Mouse (Mus musculus): ENCODE data around the gene Fstl4. TPM values are rescaled to one million over a fixed set of nuclear protein-coding genes. Genes with fewer than 3 reads are reported as not detected.

Gene Fstl4
- total and polyA plus RNA-seq, 2 experiments: under 0.01 TPM; not detected in 1

- no peaks in the 10 kb centered on the region for H3K4me1 ChIP-seq (ENCODE audit: control insufficient read depth, insufficient read depth, low read length)
These were observed 345.4 kb downstream of the Fstl4 start for GRCm38 (mm10) chr11:53109701-53110467.

GRCm38 (mm10) chr11:53115711-53116110 is 351.3 kb downstream of the Fstl4 start:
- Histone ChIP-seq H3K79me2 (ENCODE audit: control insufficient read depth, insufficient read depth, low read length) (no peaks in the 10 kb centered on the region), H3K4me1 (ENCODE audit: control insufficient read depth, insufficient read depth, low read length) (no peaks in the 10 kb centered on the region), H3K4me3 (ENCODE audit: insufficient read depth, low read depth, low read length) (no peak overlapping the region), H3K36me3 (ENCODE audit: control insufficient read depth, insufficient read depth, low read length) (no peaks in the 10 kb centered on the region), H3K27me3 (ENCODE audit: control insufficient read depth, insufficient read depth, low read length) (no peaks in the 10 kb centered on the region), H3K9ac (ENCODE audit: low read depth, low read length) (no peak overlapping the region), H3K27ac (replicated peaks; ENCODE audit: insufficient read depth, low read depth, low read length) (no peak overlapping the region)
- DNase-seq (ENCODE audit: extremely low read depth, low read depth, low spot score): no peak
- WGBS: 72% methylated on average over 4 of the region's 4 CpGs
- no peak for TF ChIP-seq POLR2A (IDR thresholded peaks at IDR 0.05; ENCODE audit: extremely low read depth, insufficient read depth, low read length)
- TF ChIP-seq CTCF (IDR thresholded peaks at IDR 0.05; ENCODE audit: low read depth, low read length): no peak

More at GRCm38 (mm10) chr11:53109701-53110467, 345.4 kb downstream of the Fstl4 start:
- TF ChIP-seq CTCF (IDR thresholded peaks at IDR 0.05; ENCODE audit: low read depth, low read length): no peak
- no peak for TF ChIP-seq POLR2A (IDR thresholded peaks at IDR 0.05; ENCODE audit: extremely low read depth, insufficient read depth, low read length)
- no peak overlapping the region for H3K4me3 ChIP-seq (ENCODE audit: insufficient read depth, low read depth, low read length)
- no peaks in the 10 kb centered on the region for H3K27me3 ChIP-seq (ENCODE audit: control insufficient read depth, insufficient read depth, low read length)
- H3K27ac ChIP-seq (replicated peaks; ENCODE audit: insufficient read depth, low read depth, low read length): no peak overlapping the region
- 75% methylated on average over 6 of the region's 6 CpGs for WGBS
- H3K36me3 ChIP-seq (ENCODE audit: control insufficient read depth, insufficient read depth, low read length): no peaks in the 10 kb centered on the region
- H3K9ac ChIP-seq (ENCODE audit: low read depth, low read length): no peak overlapping the region
- DNase-seq (ENCODE audit: extremely low read depth, low read depth, low spot score): no peak
- H3K79me2 ChIP-seq (ENCODE audit: control insufficient read depth, insufficient read depth, low read length): no peaks in the 10 kb centered on the region

GRCm38 (mm10) chr11:53116356-53116755 is 351.9 kb downstream of the Fstl4 start:
- Histone ChIP-seq H3K4me3 (ENCODE audit: insufficient read depth, low read depth, low read length) (no peak overlapping the region), H3K27ac (replicated peaks; ENCODE audit: insufficient read depth, low read depth, low read length) (no peak overlapping the region), H3K9ac (ENCODE audit: low read depth, low read length) (no peak overlapping the region), H3K4me1 (ENCODE audit: control insufficient read depth, insufficient read depth, low read length) (no peaks in the 10 kb centered on the region), H3K79me2 (ENCODE audit: control insufficient read depth, insufficient read depth, low read length) (no peaks in the 10 kb centered on the region), H3K27me3 (ENCODE audit: control insufficient read depth, insufficient read depth, low read length) (no peaks in the 10 kb centered on the region), H3K36me3 (ENCODE audit: control insufficient read depth, insufficient read depth, low read length) (no peaks in the 10 kb centered on the region)
- WGBS: 68% methylated on average over 2 of the region's 2 CpGs
- no peak for DNase-seq (ENCODE audit: extremely low read depth, low read depth, low spot score)
- TF ChIP-seq POLR2A (IDR thresholded peaks at IDR 0.05; ENCODE audit: extremely low read depth, insufficient read depth, low read length) (no peak), CTCF (IDR thresholded peaks at IDR 0.05; ENCODE audit: low read depth, low read length) (no peak)

GRCm38 (mm10) chr11:53118226-53118965 is 354.0 kb downstream of the Fstl4 start:
- 91% methylated on average over 11 of the region's 11 CpGs for WGBS
- Histone ChIP-seq H3K4me1 (ENCODE audit: control insufficient read depth, insufficient read depth, low read length) (no peaks in the 10 kb centered on the region), H3K27me3 (ENCODE audit: control insufficient read depth, insufficient read depth, low read length) (no peaks in the 10 kb centered on the region), H3K27ac (replicated peaks; ENCODE audit: insufficient read depth, low read depth, low read length) (no peak overlapping the region), H3K36me3 (ENCODE audit: control insufficient read depth, insufficient read depth, low read length) (no peaks in the 10 kb centered on the region), H3K9ac (ENCODE audit: low read depth, low read length) (no peak overlapping the region), H3K4me3 (ENCODE audit: insufficient read depth, low read depth, low read length) (no peak overlapping the region), H3K79me2 (ENCODE audit: control insufficient read depth, insufficient read depth, low read length) (no peaks in the 10 kb centered on the region)
- TF ChIP-seq CTCF (IDR thresholded peaks at IDR 0.05; ENCODE audit: low read depth, low read length) (no peak), POLR2A (IDR thresholded peaks at IDR 0.05; ENCODE audit: extremely low read depth, insufficient read depth, low read length) (no peak)
- DNase-seq (ENCODE audit: extremely low read depth, low read depth, low spot score): no peak

GRCm38 (mm10) chr11:53119966-53120365 is 355.5 kb downstream of the Fstl4 start:
- H3K79me2 ChIP-seq (ENCODE audit: control insufficient read depth, insufficient read depth, low read length): no peaks in the 10 kb centered on the region
- no peak for DNase-seq (ENCODE audit: extremely low read depth, low read depth, low spot score)
- 80% methylated on average over 5 of the region's 5 CpGs for WGBS
- H3K27me3 ChIP-seq (ENCODE audit: control insufficient read depth, insufficient read depth, low read length): no peaks in the 10 kb centered on the region
- H3K36me3 ChIP-seq (ENCODE audit: control insufficient read depth, insufficient read depth, low read length): no peaks in the 10 kb centered on the region
- no peak overlapping the region for H3K27ac ChIP-seq (replicated peaks; ENCODE audit: insufficient read depth, low read depth, low read length)
- TF ChIP-seq POLR2A (IDR thresholded peaks at IDR 0.05; ENCODE audit: extremely low read depth, insufficient read depth, low read length): no peak
- no peak overlapping the region for H3K4me3 ChIP-seq (ENCODE audit: insufficient read depth, low read depth, low read length)
- H3K9ac ChIP-seq (ENCODE audit: low read depth, low read length): no peak overlapping the region
- H3K4me1 ChIP-seq (ENCODE audit: control insufficient read depth, insufficient read depth, low read length): no peaks in the 10 kb centered on the region

- H3K79me2 ChIP-seq (ENCODE audit: control insufficient read depth, insufficient read depth, low read length): no peaks in the 10 kb centered on the region
- 70% methylated on average over 1 of the region's 1 CpGs for WGBS
- no peak overlapping the region for H3K27ac ChIP-seq (replicated peaks; ENCODE audit: insufficient read depth, low read depth, low read length)
- H3K4me1 ChIP-seq (ENCODE audit: control insufficient read depth, insufficient read depth, low read length): no peaks in the 10 kb centered on the region
- H3K36me3 ChIP-seq (ENCODE audit: control insufficient read depth, insufficient read depth, low read length): no peaks in the 10 kb centered on the region
- no peak for DNase-seq (ENCODE audit: extremely low read depth, low read depth, low spot score)
- H3K9ac ChIP-seq (ENCODE audit: low read depth, low read length): no peak overlapping the region
- no peak overlapping the region for H3K4me3 ChIP-seq (ENCODE audit: insufficient read depth, low read depth, low read length)
- no peaks in the 10 kb centered on the region for H3K27me3 ChIP-seq (ENCODE audit: control insufficient read depth, insufficient read depth, low read length)
- no peak for TF ChIP-seq POLR2A (IDR thresholded peaks at IDR 0.05; ENCODE audit: extremely low read depth, insufficient read depth, low read length)
- TF ChIP-seq CTCF (IDR thresholded peaks at IDR 0.05; ENCODE audit: low read depth, low read length): no peak
These were observed 356.8 kb downstream of the Fstl4 start for GRCm38 (mm10) chr11:53121208-53121607.

Data from liver, adult 2 months (tissue).